Comparison of ENCODE assay signal across 13 mouse cellular contexts in genomic region chr3:51019650-51020346, GRCm38 (mm10).
DNase-seq lines count a peak whose midpoint lies in the region; ATAC-seq and TF ChIP-seq lines count a peak whose summit lies in the region.
"Had no signal": no experiment of that assay in that cellular context is flagged by ENCODE, and none has a peak within 500 bp of the region (broad histone marks: within the 10 kb centered on the region; RNA-seq: fewer than 3 reads in every experiment).

No protein-coding gene starts in this region.

- peak overlapping the region; percentile 59; the same call in 1 of the 2 replicates for H3K27ac ChIP-seq in lung, embryonic 14.5 days (ENCODE audit: low read depth)
- H3K27ac ChIP-seq in embryonic facial prominence, embryonic 14.5 days (replicated peaks; ENCODE audit: low read depth, low read length): no peak overlapping the region
- H3K27ac ChIP-seq in intestine, postnatal 0 days (ENCODE audit: low read depth, low read length): no peak overlapping the region
- H3K27ac ChIP-seq in midbrain, embryonic 16.5 days (ENCODE audit: low read length): 0 out of 2 replicates have a peak overlapping the region, but pooled peaks have one; percentile 41
- H3K27ac ChIP-seq: layer of hippocampus, adult 2 months had no signal

- no peak overlapping the region for H3K9ac ChIP-seq in lung, embryonic 14.5 days
- H3K9ac ChIP-seq in embryonic facial prominence, embryonic 14.5 days (ENCODE audit: low read depth, low read length): no peak overlapping the region
- H3K9ac ChIP-seq in intestine, postnatal 0 days (ENCODE audit: low read depth, low read length): no peak overlapping the region
- no peak overlapping the region for H3K9ac ChIP-seq in midbrain, embryonic 16.5 days (ENCODE audit: low read depth, low read length)

- H3K27me3 ChIP-seq in lung, embryonic 14.5 days (ENCODE audit: insufficient read depth, low read length): no peaks in the 10 kb centered on the region
- no peaks in the 10 kb centered on the region for H3K27me3 ChIP-seq in embryonic facial prominence, embryonic 14.5 days (replicated peaks; ENCODE audit: control insufficient read depth, insufficient read depth, low read length)
- H3K27me3 ChIP-seq in intestine, postnatal 0 days (replicated peaks; ENCODE audit: control insufficient read depth, insufficient read depth, low read length): no peaks in the 10 kb centered on the region
- no peaks in the 10 kb centered on the region for H3K27me3 ChIP-seq in midbrain, embryonic 16.5 days (ENCODE audit: control insufficient read depth, insufficient read depth, low read depth, low read length)

- peak; percentile 75 for ATAC-seq in lung, embryonic 14.5 days (ENCODE audit: insufficient read depth)
- ATAC-seq in embryonic facial prominence, embryonic 14.5 days (ENCODE audit: low read depth): no peak; the same call in 1 of the 2 replicates
- ATAC-seq in intestine, postnatal 0 days: no peak
- no peak for ATAC-seq in midbrain, embryonic 16.5 days

- no peak overlapping the region for H3K4me2 ChIP-seq in lung, embryonic 14.5 days
- no peak overlapping the region for H3K4me2 ChIP-seq in embryonic facial prominence, embryonic 14.5 days (ENCODE audit: low read depth, low read length)
- H3K4me2 ChIP-seq in intestine, postnatal 0 days (replicated peaks; ENCODE audit: low read depth): peak overlapping the region; percentile 28; the same call in 1 of the 2 replicates
- H3K4me2 ChIP-seq in midbrain, embryonic 16.5 days (ENCODE audit: low read length): no peak overlapping the region

- H3K9me3 ChIP-seq in lung, embryonic 14.5 days (ENCODE audit: low read depth, low read length): no peaks in the 10 kb centered on the region; the same call in 1 of the 2 replicates
- H3K9me3 ChIP-seq in embryonic facial prominence, embryonic 14.5 days (ENCODE audit: control insufficient read depth, low read length): no peaks in the 10 kb centered on the region
- no peaks in the 10 kb centered on the region for H3K9me3 ChIP-seq in intestine, postnatal 0 days (ENCODE audit: control insufficient read depth)
- no peaks in the 10 kb centered on the region for H3K9me3 ChIP-seq in midbrain, embryonic 16.5 days (replicated peaks; ENCODE audit: control insufficient read depth, low read length, poor library complexity, severe bottlenecking)

- H3K4me3 ChIP-seq in lung, embryonic 14.5 days (ENCODE audit: low read depth, low read length): no peak overlapping the region
- no peak overlapping the region for H3K4me3 ChIP-seq in lung, adult 2 months (replicated peaks; ENCODE audit: extremely low read depth, low read depth, low read length)
- no peak overlapping the region for H3K4me3 ChIP-seq in embryonic facial prominence, embryonic 14.5 days (ENCODE audit: low read depth, low read length)
- no peak overlapping the region for H3K4me3 ChIP-seq in intestine, postnatal 0 days (ENCODE audit: low read depth, low read length)
- H3K4me3 ChIP-seq in midbrain, embryonic 16.5 days (ENCODE audit: low read depth, low read length): no peak overlapping the region
- H3K4me3 ChIP-seq: layer of hippocampus, adult 2 months had no signal

- WGBS in lung, embryonic 14.5 days: 53% methylated on average over 10 of the region's 10 CpGs
- 55% methylated on average over 10 of the region's 10 CpGs for WGBS in lung, adult 2 months
- WGBS in embryonic facial prominence, embryonic 14.5 days: 65% methylated on average over 10 of the region's 10 CpGs
- 50% methylated on average over 10 of the region's 10 CpGs for WGBS in intestine, postnatal 0 days
- 58% methylated on average over 10 of the region's 10 CpGs for WGBS in midbrain, embryonic 16.5 days

- DNase-seq in lung, embryonic 14.5 days: no peak
- no peak for DNase-seq in lung, adult 2 months
- peak; percentile 18 for DNase-seq in embryonic facial prominence, embryonic 14.5 days (ENCODE audit: low spot score)
- DNase-seq in B cell, adult 2 months: no peak
- DNase-seq in spleen, postnatal 36 days (ENCODE audit: low spot score in 2 of 2): no peak
- DNase-seq in adrenal gland, adult 2 months: no peak
- DNase-seq: cerebellum, adult 11 months; gastrocnemius, postnatal 36 days; heart, postnatal 14 days; thymus, postnatal 36 days had no signal

- TF ChIP-seq CTCF in lung, embryonic 14.5 days (IDR thresholded peaks at IDR 0.05; ENCODE audit: low read depth): no peak
- no peak for TF ChIP-seq CTCF in lung, adult 2 months (IDR thresholded peaks at IDR 0.05; ENCODE audit: insufficient read depth, low read length)
- no peak for TF ChIP-seq CTCF in intestine, postnatal 0 days (IDR thresholded peaks at IDR 0.05; ENCODE audit: low read depth)

- TF ChIP-seq POLR2A in lung, adult 2 months (IDR thresholded peaks at IDR 0.05; ENCODE audit: borderline replicate concordance, extremely low read depth, low read depth, low read length): no peak

- no peaks in the 10 kb centered on the region for H3K4me1 ChIP-seq in lung, embryonic 14.5 days (ENCODE audit: insufficient read depth)
- no peaks in the 10 kb centered on the region for H3K4me1 ChIP-seq in lung, adult 2 months (ENCODE audit: control insufficient read depth, insufficient read depth, low read length)
- no peaks in the 10 kb centered on the region for H3K4me1 ChIP-seq in embryonic facial prominence, embryonic 14.5 days (ENCODE audit: control insufficient read depth, insufficient read depth, low read length)
- H3K4me1 ChIP-seq in intestine, postnatal 0 days (replicated peaks; ENCODE audit: control insufficient read depth, insufficient read depth, low read length): no peaks in the 10 kb centered on the region
- no peaks in the 10 kb centered on the region for H3K4me1 ChIP-seq in midbrain, embryonic 16.5 days (ENCODE audit: control insufficient read depth, insufficient read depth, low read length)

- no peaks in the 10 kb centered on the region for H3K36me3 ChIP-seq in lung, embryonic 14.5 days (ENCODE audit: insufficient read depth)
- H3K36me3 ChIP-seq in embryonic facial prominence, embryonic 14.5 days (ENCODE audit: control insufficient read depth, insufficient read depth, low read length): no peaks in the 10 kb centered on the region
- no peaks in the 10 kb centered on the region for H3K36me3 ChIP-seq in intestine, postnatal 0 days (ENCODE audit: control insufficient read depth, insufficient read depth)
- no peaks in the 10 kb centered on the region for H3K36me3 ChIP-seq in midbrain, embryonic 16.5 days (ENCODE audit: control insufficient read depth, insufficient read depth, low read length)

Comparison
In these comparisons a context has a peak if more than half of its experiments do, and no peak if none do; other contexts are left out.
1. H3K27ac ChIP-seq: peak in lung, embryonic 14.5 days (single experiment) and midbrain, embryonic 16.5 days (single experiment); none in embryonic facial prominence, embryonic 14.5 days (single experiment) and intestine, postnatal 0 days (single experiment).